Mouse (Mus musculus) heart, embryonic 13.5 days (tissue): ENCODE results near the gene Ptp4a2. TPM values are rescaled to one million over a fixed set of nuclear protein-coding genes. Genes with fewer than 3 reads are reported as not detected.
A peak's percentile ranks its signal among the peaks of the same experiment; 100 is the strongest.
"Not testable (repeated sequence)": the region's sequence is repeated elsewhere in the genome, so short reads cannot be mapped to it uniquely, and the experiment has no call there.

ENCODE experiments used
- ATAC-seq: fragments of 200-750 bp; cut with Nextera tagmentation; 2 replicates; pipeline ENCODE4 v1.8.0; 2017; ENCODE audit warnings: moderate TSS enrichment; ENCODE audit not compliant: insufficient number of reproducible peaks, low FRiP score, low TSS enrichment; ENCODE audit errors: extremely low read depth
- H3K27ac ChIP-seq: fragments of 300-500 bp; sonication (generic); replicated peaks from 2 replicates; pipeline ENCODE4 v1.5.1; 2015; ENCODE audit warnings: moderate library complexity, mild to moderate bottlenecking, inconsistent platforms
- H3K27me3 ChIP-seq: fragments of 300-500 bp; sonication (generic); replicated peaks from 2 replicates; pipeline ENCODE4 v1.6.1; 2015; ENCODE audit warnings: mild to moderate bottlenecking, inconsistent platforms
- H3K36me3 ChIP-seq: fragments of 300-500 bp; sonication (generic); 2 replicates; pipeline ENCODE4 v1.6.1; 2015; ENCODE audit warnings: mild to moderate bottlenecking, inconsistent platforms
- H3K4me1 ChIP-seq: fragments of 300-500 bp; sonication (generic); 2 replicates; pipeline ENCODE4 v1.6.1; 2015; ENCODE audit warnings: inconsistent platforms
- H3K4me2 ChIP-seq: fragments of 300-500 bp; sonication (generic); 2 replicates; pipeline ENCODE4 v1.6.1; 2015; ENCODE audit warnings: inconsistent platforms, mild to moderate bottlenecking, moderate library complexity
- H3K4me3 ChIP-seq: fragments of 300-500 bp; sonication (generic); 2 replicates; pipeline ENCODE4 v1.5.1; 2015; ENCODE audit warnings: moderate library complexity, mild to moderate bottlenecking, inconsistent platforms
- H3K9ac ChIP-seq: fragments of 300-500 bp; sonication (generic); 2 replicates; pipeline ENCODE4 v1.6.1; 2015; ENCODE audit warnings: inconsistent platforms, mild to moderate bottlenecking, moderate library complexity
- H3K9me3 ChIP-seq: fragments of 300-500 bp; sonication (generic); 2 replicates; pipeline ENCODE4 v1.6.1; 2016; ENCODE audit warnings: inconsistent platforms
- WGBS: fragments of 180-500 bp; shearing (Covaris S2); methylation state at CpG from one replicate; pipeline ENCODE4 v1.1.7; 2015; ENCODE audit warnings: mixed read lengths; 5-methylcytosine and 5-hydroxymethylcytosine counted together
- polyA plus RNA-seq: library from polyadenylated mRNA; unstranded; fragments of >200 nt; fragmentation: Nextera tagmentation; extraction: Ambion mirVana; gene quantifications from 2 replicates; pipeline ENCODE4 v1.2.1, GENCODE M21; 2015

Gene Ptp4a2
- 326 and 374 TPM in 2 replicates for polyA plus RNA-seq

DNA sequence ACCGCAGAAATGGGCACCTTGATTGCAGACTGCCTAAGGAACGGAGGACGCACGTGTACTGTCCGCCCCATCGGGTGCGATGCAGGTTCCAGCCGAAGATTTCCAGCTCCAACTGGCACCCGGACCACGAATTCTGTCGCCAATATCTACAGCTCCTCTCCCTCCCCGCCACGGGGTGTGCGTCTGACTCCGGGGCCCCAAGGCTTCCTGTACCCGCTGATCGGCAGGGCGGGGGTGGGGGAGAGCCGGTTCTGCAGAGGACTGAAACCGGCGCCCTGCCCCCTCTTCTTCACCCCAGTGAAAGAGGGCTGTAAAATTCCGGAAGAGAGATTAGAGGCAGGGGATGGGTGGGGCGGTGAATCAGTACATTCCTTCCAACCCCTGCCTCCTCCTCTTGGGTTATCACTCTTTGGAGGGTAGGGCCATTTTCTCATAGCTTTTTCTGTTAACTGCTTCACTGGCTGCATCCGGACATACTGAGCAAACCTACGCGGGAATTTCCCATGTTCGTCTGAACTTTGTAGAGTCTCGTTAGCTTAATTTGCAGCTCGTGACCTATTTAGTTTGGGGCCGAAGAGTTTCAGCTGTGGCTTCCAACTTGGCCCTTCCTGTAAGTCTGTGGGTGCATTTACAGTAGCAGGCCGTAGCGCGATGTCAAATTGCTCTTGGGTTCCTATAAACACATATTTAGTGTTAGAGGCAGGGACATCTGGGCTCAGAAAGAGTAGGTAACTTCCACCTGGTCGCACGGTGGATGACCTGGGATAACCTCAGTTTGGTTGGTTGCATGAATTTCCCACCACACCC is at the start of gene Ptp4a2:
Gene Ptp4a2 (plus strand): TSS at position 422 of the 807 bp plus-strand sequence.
- peak; percentile 71 for ATAC-seq
- peaks cover 22% of the 10 kb centered on the region for H3K4me1 ChIP-seq
- WGBS = 8% methylated on average over 35 of the region's 35 CpGs
- H3K27me3 ChIP-seq = no peaks in the 10 kb centered on the region
- no peaks in the 10 kb centered on the region for H3K36me3 ChIP-seq
- peak within 1 kb of the TSS; percentile 83 for H3K4me2 ChIP-seq
- H3K27ac ChIP-seq = peak within 1 kb of the TSS; percentile 89
- H3K9me3 ChIP-seq = no peaks in the 10 kb centered on the region
- H3K9ac ChIP-seq = peak within 1 kb of the TSS; percentile 80
- H3K4me3 ChIP-seq = peak within 1 kb of the TSS; percentile 59

DNA sequence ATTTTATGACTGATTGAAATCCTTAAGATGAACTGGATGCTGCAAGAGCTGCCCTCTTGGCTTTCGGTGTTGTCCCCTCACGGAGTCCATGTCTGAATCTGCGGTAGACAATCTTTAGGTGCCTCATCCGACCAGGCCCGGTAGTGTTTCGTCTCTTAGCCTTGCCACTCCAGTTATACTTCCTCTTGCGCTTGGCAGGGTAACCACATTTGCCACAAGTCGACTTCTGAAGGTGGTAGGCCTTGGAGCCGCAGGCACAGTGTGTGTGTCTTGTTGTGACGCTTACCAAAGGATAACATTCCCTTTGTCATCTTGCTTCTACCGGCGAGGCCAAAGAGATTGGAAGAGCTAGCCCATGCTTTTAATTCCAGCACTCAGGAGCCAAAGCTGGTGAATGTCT is 49.4 kb upstream of the Ptp4a2 start:
- H3K9me3 ChIP-seq = no peaks in the 10 kb centered on the region
- no peaks in the 10 kb centered on the region for H3K4me1 ChIP-seq
- no peak overlapping the region for H3K4me2 ChIP-seq
- H3K27me3 ChIP-seq = no peaks in the 10 kb centered on the region
- H3K27ac ChIP-seq = no peak overlapping the region
- no peak overlapping the region for H3K4me3 ChIP-seq
- H3K36me3 ChIP-seq = no peaks in the 10 kb centered on the region
- WGBS = 84% methylated on average over 12 of the region's 12 CpGs
- no peak overlapping the region for H3K9ac ChIP-seq
- ATAC-seq = no peak

DNA sequence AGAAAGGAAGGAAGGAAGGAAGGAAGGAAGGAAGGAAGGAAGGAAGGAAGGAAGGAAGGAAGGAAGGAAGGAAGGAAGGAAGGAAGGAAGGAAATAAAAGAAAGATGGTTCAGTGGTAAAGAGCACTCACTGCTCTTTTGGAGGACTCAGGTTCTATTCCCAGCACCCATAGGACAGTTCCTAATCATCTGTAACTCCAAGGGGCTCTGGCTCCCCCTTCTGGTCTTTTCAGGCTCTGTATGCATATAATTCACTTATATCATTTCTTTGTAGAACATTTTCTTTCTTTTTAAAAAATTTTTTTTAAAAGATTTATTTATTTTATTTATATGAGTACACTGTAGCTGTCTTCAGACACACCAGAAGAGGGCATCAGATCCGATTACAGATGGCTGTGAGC is 48.5 kb upstream of the Ptp4a2 start:
- not testable (repeated sequence) for H3K4me2 ChIP-seq, H3K4me1 ChIP-seq, H3K27me3 ChIP-seq, H3K9me3 ChIP-seq, H3K27ac ChIP-seq, H3K9ac ChIP-seq, H3K36me3 ChIP-seq, H3K4me3 ChIP-seq, ATAC-seq
- WGBS = 75% methylated on average over 1 of the region's 1 CpGs

DNA sequence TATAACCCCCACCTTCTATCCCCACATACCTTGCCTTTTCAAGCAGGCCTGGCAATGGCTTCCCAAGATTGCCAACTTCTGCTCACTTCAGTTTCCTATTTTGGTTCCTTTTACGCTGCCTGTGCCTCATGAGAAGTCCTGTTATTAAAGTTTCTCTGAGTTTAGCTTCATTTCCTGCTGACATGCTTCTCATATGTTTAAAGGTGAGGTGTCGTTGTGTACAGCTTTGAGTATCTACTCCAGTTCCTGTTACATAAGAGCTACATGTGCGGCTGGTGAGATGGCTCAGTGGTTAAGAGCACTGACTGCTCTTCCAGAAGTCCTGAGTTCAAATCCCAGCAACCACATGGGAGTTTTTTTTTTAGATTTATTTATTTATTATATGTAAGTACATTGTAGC is 45.7 kb upstream of the Ptp4a2 start:
- Histone ChIP-seq H3K27ac (no peak overlapping the region), H3K4me3 (no peak overlapping the region), H3K36me3 (no peaks in the 10 kb centered on the region), H3K9me3 (no peaks in the 10 kb centered on the region), H3K4me1 (no peaks in the 10 kb centered on the region), H3K4me2 (no peak overlapping the region), H3K9ac (no peak overlapping the region), H3K27me3 (no peaks in the 10 kb centered on the region)
- WGBS = 82% methylated on average over 3 of the region's 3 CpGs
- ATAC-seq = no peak

GRCm38 (mm10) chr4:129767782-129768181 is 43.2 kb upstream of the Ptp4a2 start:
- Histone ChIP-seq H3K36me3 (no peaks in the 10 kb centered on the region), H3K4me1 (peaks cover 15% of the 10 kb centered on the region), H3K27ac (no peak overlapping the region), H3K4me2 (no peak overlapping the region), H3K27me3 (peaks cover 9% of the 10 kb centered on the region; the same call in 1 of the 2 replicates), H3K4me3 (no peak overlapping the region), H3K9ac (no peak overlapping the region), H3K9me3 (no peaks in the 10 kb centered on the region)
- WGBS = 77% methylated on average over 8 of the region's 8 CpGs
- ATAC-seq = no peak

- not testable (repeated sequence) for H3K36me3 ChIP-seq, H3K9ac ChIP-seq, H3K4me2 ChIP-seq, H3K27ac ChIP-seq, H3K27me3 ChIP-seq, H3K4me3 ChIP-seq, ATAC-seq, H3K9me3 ChIP-seq
- H3K4me1 ChIP-seq = peaks cover 15% of the 10 kb centered on the region
- 54% methylated on average over 3 of the region's 3 CpGs for WGBS
These were observed 42.3 kb upstream of the Ptp4a2 start for GRCm38 (mm10) chr4:129768742-129769141.

- H3K4me3 ChIP-seq = no peak overlapping the region
- H3K9me3 ChIP-seq = no peaks in the 10 kb centered on the region
- ATAC-seq = no peak
- H3K27me3 ChIP-seq = peaks cover 9% of the 10 kb centered on the region; the same call in 1 of the 2 replicates
- peaks cover 19% of the 10 kb centered on the region for H3K4me1 ChIP-seq
- H3K4me2 ChIP-seq = no peak overlapping the region
- H3K9ac ChIP-seq = no peak overlapping the region
- no peaks in the 10 kb centered on the region for H3K36me3 ChIP-seq
- WGBS = 54% methylated on average over 6 of the region's 6 CpGs
- H3K27ac ChIP-seq = no peak overlapping the region
These were observed 40.4 kb upstream of the Ptp4a2 start for GRCm38 (mm10) chr4:129770600-129770999.

DNA sequence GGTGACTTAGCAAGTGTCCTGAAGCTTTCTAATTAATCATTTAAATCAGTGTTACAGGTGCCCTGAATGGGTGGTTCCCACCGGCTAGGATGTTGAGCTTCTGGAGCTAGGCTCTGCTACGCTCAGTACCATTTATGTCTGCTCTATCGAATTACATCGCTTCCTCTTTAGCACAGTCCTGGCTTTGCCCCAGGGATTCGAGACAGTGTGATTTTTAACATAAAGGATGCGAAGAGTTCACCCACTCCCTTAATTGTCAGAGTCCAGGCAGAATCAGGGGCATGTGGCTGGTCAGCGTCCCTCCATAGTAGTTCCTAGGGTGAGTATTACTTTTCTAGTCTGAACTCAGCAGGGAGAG is 39.7 kb upstream of the Ptp4a2 start:
- Histone ChIP-seq H3K27me3 (peaks cover 9% of the 10 kb centered on the region; the same call in 1 of the 2 replicates), H3K9ac (peak overlapping the region; percentile 53), H3K27ac (no peak overlapping the region), H3K4me3 (peak overlapping the region; percentile 35), H3K9me3 (no peaks in the 10 kb centered on the region), H3K36me3 (no peaks in the 10 kb centered on the region), H3K4me1 (peaks cover 19% of the 10 kb centered on the region), H3K4me2 (peak overlapping the region; percentile 68)
- no peak for ATAC-seq
- WGBS = 24% methylated on average over 7 of the region's 7 CpGs

GRCm38 (mm10) chr4:129771672-129772521 is 39.1 kb upstream of the Ptp4a2 start:
- Histone ChIP-seq H3K4me1 (peaks cover 19% of the 10 kb centered on the region), H3K9me3 (no peaks in the 10 kb centered on the region), H3K9ac (peak overlapping the region; percentile 53), H3K4me2 (peak overlapping the region; percentile 68), H3K36me3 (no peaks in the 10 kb centered on the region), H3K4me3 (peak overlapping the region; percentile 35), H3K27me3 (peaks cover 9% of the 10 kb centered on the region; the same call in 1 of the 2 replicates), H3K27ac (no peak overlapping the region)
- WGBS = 6% methylated on average over 21 of the region's 21 CpGs
- ATAC-seq = no peak

- H3K9ac ChIP-seq = no peak overlapping the region
- ATAC-seq = peak; percentile 54; the same call in 1 of the 2 replicates
- peaks cover 17% of the 10 kb centered on the region for H3K4me1 ChIP-seq
- peak overlapping the region; percentile 71 for H3K27ac ChIP-seq
- no peak overlapping the region for H3K4me3 ChIP-seq
- H3K27me3 ChIP-seq = no peaks in the 10 kb centered on the region
- H3K36me3 ChIP-seq = no peaks in the 10 kb centered on the region
- no peaks in the 10 kb centered on the region for H3K9me3 ChIP-seq
- 14% methylated on average over 4 of the region's 4 CpGs for WGBS
- H3K4me2 ChIP-seq = no peak overlapping the region
These were observed 28.9 kb upstream of the Ptp4a2 start for GRCm38 (mm10) chr4:129781881-129782675.

GRCm38 (mm10) chr4:129782857-129783331 is 28.1 kb upstream of the Ptp4a2 start:
- WGBS = 41% methylated on average over 3 of the region's 3 CpGs
- H3K4me2 ChIP-seq = no peak overlapping the region
- peak overlapping the region; percentile 25; the same call in 1 of the 2 replicates for H3K9ac ChIP-seq
- no peaks in the 10 kb centered on the region for H3K36me3 ChIP-seq
- no peaks in the 10 kb centered on the region for H3K27me3 ChIP-seq
- H3K9me3 ChIP-seq = no peaks in the 10 kb centered on the region
- no peak for ATAC-seq
- no peak overlapping the region for H3K4me3 ChIP-seq
- peak overlapping the region; percentile 71 for H3K27ac ChIP-seq
- peaks cover 17% of the 10 kb centered on the region for H3K4me1 ChIP-seq
